Mouse (Mus musculus): ENCODE measurements at regions not wholly inside any gene's neighbourhood (a gene's known extent, or its start where the extent isn't known, plus 50 kb on each side); places are given as distances from the start of the nearest gene placed in this dataset.

DNA sequence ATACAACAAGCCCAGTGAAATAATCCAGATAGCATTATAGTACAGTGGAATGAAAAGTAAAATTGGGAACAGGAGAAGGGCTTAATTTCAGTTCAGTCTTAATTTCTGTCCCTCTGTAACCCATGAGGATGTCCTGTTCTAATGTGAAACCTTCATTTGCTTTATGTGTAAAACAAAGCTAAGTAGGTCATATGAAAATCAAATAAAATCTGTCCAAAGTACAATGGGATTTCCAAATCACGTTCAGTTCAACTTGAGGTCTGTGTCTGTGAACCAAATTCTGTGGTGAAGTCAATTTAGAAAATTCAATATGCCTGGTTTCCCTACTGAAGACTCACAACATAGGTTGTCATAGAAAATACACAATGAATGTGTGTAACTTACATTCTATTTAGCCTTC lies 74.4 kb upstream of the Dab2 start:
- DNase-seq = no peak

DNA sequence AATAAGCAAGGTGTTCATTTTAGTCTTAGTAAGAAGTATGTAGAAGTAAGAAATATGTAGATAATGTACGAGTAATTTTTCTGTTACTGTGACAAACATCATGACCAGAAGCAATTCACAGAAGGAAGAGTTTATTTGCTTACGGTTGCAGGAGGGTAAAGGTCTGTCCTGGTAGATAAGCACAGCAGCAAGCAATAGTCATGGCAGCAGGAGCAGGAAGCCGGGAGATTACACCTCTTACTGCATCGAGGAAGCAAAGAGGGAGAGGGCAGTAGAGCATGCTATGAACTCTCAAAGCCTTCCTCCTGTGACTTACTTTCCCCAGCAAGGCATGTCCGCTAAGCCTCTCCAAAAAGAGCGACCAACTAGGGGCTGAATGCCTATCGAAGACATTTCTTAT lies 69.0 kb upstream of the Dab2 start:
- no peak for DNase-seq

DNA sequence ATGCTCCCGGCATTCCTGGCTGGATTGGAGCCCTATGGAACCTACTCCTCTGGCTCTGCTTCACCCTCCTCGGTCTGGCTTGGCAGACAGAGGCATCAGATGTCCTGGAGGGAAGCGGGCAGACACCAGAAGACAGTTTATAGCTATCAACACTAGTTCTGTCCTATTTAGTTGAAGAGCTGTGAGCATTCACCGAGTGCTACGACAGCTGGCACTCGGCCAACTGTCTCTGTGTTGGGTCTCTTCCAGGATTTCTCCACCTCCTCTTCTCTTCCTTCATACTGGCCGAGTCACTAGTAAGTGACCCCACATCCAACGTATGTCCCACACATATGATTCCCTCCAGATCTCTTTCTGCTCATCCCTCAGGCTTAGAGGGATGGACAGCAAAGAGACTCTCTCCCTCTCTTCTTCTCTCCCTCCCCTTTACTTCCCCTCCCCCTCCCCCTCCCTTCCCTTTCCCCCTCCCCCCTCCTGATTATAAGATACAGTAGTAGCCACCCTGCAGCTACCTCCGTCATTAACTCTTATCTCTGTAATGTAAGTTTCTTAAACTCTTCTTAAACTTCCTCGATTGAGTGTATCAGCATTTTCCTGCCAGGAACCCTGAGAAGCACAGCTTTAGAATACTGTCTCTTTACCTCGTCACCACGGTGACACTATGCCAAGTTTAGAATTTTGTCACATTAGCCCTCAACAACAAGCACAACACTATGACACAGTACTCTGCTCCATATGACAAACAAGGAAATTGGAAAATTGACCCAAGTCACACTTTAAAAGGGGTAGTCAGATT lies 68.1 kb upstream of the Dab2 start:
- peak; percentile 29 for DNase-seq

DNA sequence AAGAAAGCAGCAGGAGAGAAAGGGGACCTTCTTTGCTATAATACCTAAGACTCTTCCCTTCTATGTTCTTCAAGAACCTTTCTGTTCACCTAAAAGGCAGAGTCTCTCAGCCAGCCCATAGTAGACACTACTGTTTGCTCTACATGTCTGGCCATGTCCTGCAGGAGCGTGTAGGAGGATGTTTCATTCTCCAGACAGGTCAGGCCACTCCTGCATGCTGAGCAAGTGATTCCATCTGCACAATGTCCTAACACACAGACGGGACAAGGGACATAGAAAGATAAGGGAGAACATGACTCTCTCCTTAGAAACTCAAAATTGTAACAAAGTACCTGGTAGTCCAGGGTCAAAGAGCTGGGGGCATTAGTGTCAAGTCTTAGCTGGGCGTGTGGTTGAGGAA lies 66.0 kb upstream of the Dab2 start:
- DNase-seq = no peak

DNA sequence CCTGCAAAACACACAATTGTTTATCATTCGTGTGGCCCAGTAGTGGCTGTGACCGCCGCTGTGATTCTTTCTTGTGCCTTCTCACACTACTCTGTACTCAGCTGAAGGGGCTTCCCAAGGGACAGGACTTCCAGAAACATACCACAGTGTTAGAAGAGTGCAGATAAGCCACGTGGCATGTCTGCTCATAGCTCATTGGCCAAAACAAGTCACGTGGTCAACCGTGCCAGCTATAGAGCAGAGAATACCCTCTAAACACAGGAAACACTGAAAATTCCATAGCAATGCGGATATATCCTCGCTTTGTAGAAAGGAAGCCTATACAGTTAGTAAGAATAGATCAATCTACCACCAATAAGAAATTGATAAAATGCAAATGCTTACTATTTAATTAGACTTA lies 63.0 kb upstream of the Dab2 start:
- DNase-seq = no peak

DNA sequence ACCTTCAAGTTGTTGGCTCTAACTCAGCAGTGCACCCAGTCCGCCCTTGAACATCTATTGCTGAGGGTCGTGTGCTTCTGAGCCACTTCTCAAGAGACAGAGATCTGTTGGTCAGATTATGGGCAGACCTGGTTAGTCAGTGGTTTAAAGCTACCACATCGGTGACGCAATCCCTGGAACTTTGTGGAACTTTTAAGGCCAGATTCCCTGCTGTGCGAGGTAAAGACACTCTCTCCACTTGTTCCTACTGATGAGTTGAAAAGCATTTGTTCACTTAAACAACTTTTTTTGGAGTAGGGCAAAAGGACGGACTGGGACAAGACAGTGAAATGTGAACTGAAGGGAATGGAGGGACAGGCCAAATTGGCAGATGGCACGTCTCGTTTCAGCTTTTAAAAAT lies 61.9 kb upstream of the Dab2 start:
- DNase-seq = no peak

DNA sequence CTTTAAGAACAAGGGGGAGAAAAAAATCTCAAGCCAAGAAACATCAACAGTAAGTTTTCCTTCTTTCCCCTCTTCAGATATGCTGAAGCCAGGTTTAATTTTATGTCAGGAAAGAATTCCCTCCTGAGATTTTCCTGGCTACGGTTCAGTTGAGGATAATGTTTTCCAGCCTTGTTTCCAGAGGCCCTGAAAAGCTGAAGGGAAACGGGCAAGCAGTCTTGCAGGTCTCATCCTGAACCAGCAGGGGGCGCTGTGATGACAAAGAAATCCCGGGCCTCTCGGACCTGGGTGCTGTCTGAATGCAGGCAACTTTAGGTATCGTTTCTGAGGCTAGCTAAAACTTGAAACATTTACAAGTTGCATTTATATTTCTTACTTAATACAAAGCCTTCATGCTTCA lies 61.5 kb upstream of the Dab2 start:
- DNase-seq = peak; percentile 83

DNA sequence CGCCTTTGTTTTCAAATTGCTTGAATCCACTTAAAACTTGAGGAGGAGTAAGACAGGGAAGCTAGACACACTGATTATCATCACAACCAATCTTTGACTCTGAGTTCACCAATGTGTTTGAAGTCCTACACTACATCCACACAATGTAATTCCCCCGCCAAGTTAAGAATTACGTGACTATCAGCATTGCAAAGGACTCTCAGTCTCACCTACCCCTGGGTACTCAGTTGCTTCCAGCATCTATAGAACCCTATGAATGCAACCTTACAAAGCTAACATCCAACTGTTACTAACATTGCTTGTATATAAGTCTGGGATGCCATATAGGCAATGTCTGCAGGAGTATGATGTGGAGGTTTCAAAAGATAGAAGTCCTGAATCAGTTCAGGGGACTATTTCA lies 60.8 kb upstream of the Dab2 start:
- DNase-seq = no peak

DNA sequence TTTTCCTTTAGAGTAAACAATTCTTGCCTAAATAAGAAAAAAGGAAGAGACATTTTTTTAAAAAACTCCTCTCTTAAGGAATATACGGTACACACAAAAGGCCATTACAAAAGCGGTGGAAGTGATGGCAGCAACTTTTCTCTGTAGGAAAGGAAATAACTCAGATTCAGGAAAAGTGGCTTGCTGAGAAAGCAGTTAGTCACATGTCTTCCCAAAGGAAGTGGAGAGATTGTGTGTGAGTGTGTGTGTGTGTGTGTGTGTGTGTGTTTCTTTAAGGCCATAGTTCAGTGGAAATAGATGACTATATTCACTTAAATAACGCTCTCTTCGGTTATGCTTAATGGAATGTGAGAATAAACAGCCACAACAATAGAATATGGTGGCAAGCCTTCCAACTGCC lies 57.5 kb upstream of the Dab2 start:
- DNase-seq = no peak

DNA sequence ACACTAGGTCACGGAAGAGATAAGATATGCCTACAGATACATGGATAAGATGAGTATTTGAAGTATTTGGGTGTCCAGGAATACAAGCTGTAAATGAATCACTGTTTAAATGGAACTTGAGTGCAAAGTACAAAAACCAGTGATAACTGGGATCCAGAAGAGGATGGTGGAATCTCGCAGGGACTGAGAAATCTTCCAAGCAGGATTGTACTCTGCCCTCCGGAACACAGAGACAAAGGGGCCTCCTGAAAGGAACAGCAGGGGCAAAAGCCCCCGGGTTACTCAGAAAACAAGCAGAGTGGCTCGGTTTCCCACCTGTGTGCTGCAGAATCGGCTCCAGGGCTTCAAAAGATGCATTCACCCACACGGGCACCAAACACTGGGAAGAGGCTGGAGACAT lies 55.2 kb upstream of the Dab2 start:
- DNase-seq = peak; percentile 40

DNA sequence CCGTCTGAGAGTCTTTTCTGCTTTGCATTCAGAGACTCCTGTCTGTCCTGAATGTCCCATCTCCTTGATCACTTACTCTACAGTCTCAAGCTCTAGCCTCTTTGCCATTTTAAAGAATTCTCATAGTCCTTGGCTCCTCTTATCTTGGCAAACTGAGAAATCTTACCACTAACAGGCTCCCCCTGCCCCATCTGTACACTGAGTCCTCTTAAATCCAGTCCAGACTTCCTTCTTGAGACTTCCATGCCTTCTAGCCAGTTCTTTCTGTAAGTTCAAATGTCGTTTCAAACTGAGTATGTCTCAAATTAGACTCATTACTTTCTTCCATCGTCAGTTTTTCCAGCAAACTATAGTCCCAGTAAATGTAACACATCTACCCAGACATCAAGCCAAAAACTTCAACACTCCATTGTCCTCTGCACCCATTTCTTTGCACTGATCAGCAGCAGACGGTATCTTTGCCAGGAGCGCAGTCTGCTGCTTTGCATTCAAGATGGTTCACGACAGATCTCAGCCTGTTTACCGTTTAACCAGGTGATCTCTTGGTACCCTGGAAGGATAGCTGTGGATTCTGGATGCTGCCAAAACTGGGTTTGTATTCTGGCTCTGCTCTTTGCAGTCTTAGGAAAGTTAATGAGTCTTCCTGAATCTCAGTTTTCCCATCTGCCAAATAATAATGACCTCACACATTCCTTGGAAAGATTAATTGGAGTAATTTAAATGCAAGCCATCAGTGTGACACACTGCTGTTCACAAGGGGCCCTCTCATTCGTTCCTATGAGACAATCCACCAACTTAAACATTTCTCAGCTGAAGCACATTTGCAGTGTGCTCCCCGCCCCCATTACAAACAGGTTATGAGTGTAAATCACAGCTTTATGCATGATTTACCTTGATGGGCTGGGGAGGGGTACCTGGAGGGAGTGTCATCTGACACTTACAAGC lies 53.4 kb upstream of the Dab2 start:
- DNase-seq = no peak

DNA sequence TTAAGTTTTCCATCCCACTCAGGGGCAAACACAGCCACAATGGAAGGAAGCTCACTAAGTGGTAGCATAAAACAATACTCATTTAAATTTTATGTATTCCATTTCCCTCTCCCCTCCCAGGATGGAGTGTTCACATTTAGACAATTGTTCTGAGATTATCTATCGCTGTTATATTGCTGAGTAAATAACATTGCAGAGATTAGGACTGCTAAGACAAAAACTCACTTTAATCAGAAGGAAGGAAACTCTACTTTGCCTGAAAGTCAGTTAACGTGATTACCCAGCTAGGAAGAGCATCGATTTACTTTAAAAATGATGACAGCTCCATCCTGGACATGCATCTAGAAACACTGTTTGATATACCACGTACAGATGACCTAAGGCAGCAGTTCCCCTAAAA lies 51.1 kb upstream of the Dab2 start:
- DNase-seq = no peak
